Comparison of ENCODE assay signal across 15 mouse cellular contexts in genomic region chr19:26609637-26610036, GRCm38 (mm10).
"Had no signal": no experiment of that assay in that cellular context is flagged by ENCODE, and none has a peak within 500 bp of the region (broad histone marks: within the 10 kb centered on the region; RNA-seq: fewer than 3 reads in every experiment).

No protein-coding gene starts in this region.

- H3K9ac ChIP-seq: liver, embryonic 13.5 days; liver, postnatal 0 days; neural tube, embryonic 12.5 days; stomach, embryonic 15.5 days had no signal

- H3K27me3 ChIP-seq: stomach, embryonic 15.5 days had no signal

- H3K36me3 ChIP-seq: liver, embryonic 13.5 days; midbrain, embryonic 10.5 days; neural tube, embryonic 12.5 days; stomach, embryonic 15.5 days had no signal

- DNase-seq: kidney, adult 18-20 months; kidney, postnatal 10 days; kidney, postnatal 4 days; liver; liver, embryonic 13.5 days; liver, postnatal 0 days; midbrain, embryonic 14.5 days; retina, postnatal 1 day; right cerebral cortex, postnatal 4 days; spleen, adult 18-20 months; thymus, adult 2 months had no signal

- H3K4me2 ChIP-seq: liver, embryonic 13.5 days; neural tube, embryonic 12.5 days; stomach, embryonic 15.5 days had no signal

- H3K27ac ChIP-seq: liver, embryonic 13.5 days; midbrain, embryonic 10.5 days; neural tube, embryonic 12.5 days; stomach, embryonic 15.5 days had no signal

- ATAC-seq: liver, postnatal 0 days had no signal

- H3K9me3 ChIP-seq: liver, embryonic 13.5 days; midbrain, embryonic 10.5 days; neural tube, embryonic 12.5 days; stomach, embryonic 15.5 days had no signal

- H3K4me3 ChIP-seq: liver, embryonic 13.5 days; midbrain, embryonic 10.5 days; myocyte; neural tube, embryonic 12.5 days; stomach, embryonic 15.5 days had no signal
